Mouse (Mus musculus) bone marrow, adult 2 months (tissue): ENCODE measurements around the gene Glyr1.

ENCODE experiments used
- CTCF ChIP-seq: fragments of 200-500 bp; IDR thresholded peaks from 2 replicates; pipeline ENCODE4 v1.5.1; 2011; ENCODE audit warnings: low read length, control low read depth; ENCODE audit not compliant: control insufficient read depth, insufficient read depth
- POLR2A ChIP-seq: fragments of 200-500 bp; IDR thresholded peaks from 2 replicates; pipeline ENCODE4 v1.6.1; 2011; ENCODE audit warnings: low read depth, mild to moderate bottlenecking, control low read depth, low read length, borderline replicate concordance; ENCODE audit not compliant: control insufficient read depth

DNA sequence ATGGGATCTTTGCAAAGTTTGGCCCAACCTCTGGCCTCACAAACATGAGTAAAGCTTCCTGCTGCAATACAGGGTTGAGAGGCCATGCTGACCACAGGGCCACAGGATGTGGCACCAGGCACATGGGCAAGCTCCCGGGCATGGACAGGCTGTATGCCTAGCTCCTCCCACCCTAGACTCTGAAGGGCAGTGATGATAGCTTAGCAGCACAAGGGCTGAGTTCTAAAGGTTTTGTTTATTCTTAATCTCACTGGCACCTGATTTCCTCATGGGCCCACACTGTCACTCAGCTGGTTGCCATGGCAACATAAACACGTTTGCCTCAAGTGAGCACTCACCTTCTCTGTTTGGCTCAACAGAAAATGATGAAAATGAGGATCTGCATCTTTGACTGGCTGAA lies 19.8 kb downstream of the Glyr1 start:
- TF ChIP-seq CTCF (no peak), POLR2A (no peak)
